Mouse (Mus musculus) kidney, adult 2 months (tissue): ENCODE measurements at regions not wholly inside any gene's neighbourhood (a gene's known extent, or its start where the extent isn't known, plus 50 kb on each side); places are given as distances from the start of the nearest gene placed in this dataset.
A peak's percentile ranks its signal among the peaks of the same experiment; 100 is the strongest.

Experiments used
- CTCF ChIP-seq: fragments of 200-500 bp; conservative IDR thresholded peaks from 2 replicates; pipeline ENCODE4 v1.5.1; 2011; ENCODE audit warnings: low read depth, mild to moderate bottlenecking, control low read depth, low read length, moderate library complexity, mixed read lengths; ENCODE audit not compliant: insufficient read depth, insufficient read length
- POLR2A ChIP-seq: fragments of 200-500 bp; IDR thresholded peaks from one replicate; pipeline ENCODE4 v1.6.1; 2011; ENCODE audit warnings: low read depth, low read length, control low read depth

GRCm38 (mm10) chr14:102769716-102770115 lies 212.7 kb downstream of the Kctd12 start:
- peak; percentile 58 for TF ChIP-seq CTCF
- TF ChIP-seq POLR2A: no peak
